Mouse (Mus musculus) heart, embryonic 11.5 days (tissue): ENCODE data around the gene Txn1. TPM values are rescaled to one million over a fixed set of nuclear protein-coding genes. Genes with fewer than 3 reads are reported as not detected.

Experiments
- ATAC-seq: fragments of 200-750 bp; cut with Nextera tagmentation; replicated peaks from 2 replicates; pipeline ENCODE4 v1.8.0; 2017; ENCODE audit warnings: moderate library complexity; ENCODE audit not compliant: insufficient number of reproducible peaks, low FRiP score, low TSS enrichment
- H3K27ac ChIP-seq: fragments of 300-500 bp; sonication (generic); 2 replicates; pipeline ENCODE4 v1.5.1; 2014; ENCODE audit warnings: mild to moderate bottlenecking, low read depth, low read length
- H3K27me3 ChIP-seq: fragments of 300-500 bp; sonication (generic); 2 replicates; pipeline ENCODE4 v1.6.1; 2014; ENCODE audit warnings: mild to moderate bottlenecking, low read length, mixed read lengths; ENCODE audit not compliant: control insufficient read depth, insufficient read depth
- H3K36me3 ChIP-seq: fragments of 300-500 bp; sonication (generic); 2 replicates; pipeline ENCODE4 v1.6.1; 2014; ENCODE audit warnings: mild to moderate bottlenecking, low read length, moderate library complexity, mixed read lengths; ENCODE audit not compliant: control insufficient read depth, insufficient read depth
- H3K4me1 ChIP-seq: fragments of 300-500 bp; sonication (generic); 2 replicates; pipeline ENCODE4 v1.6.1; 2014; ENCODE audit warnings: low read length; ENCODE audit not compliant: control insufficient read depth, insufficient read depth
- H3K4me2 ChIP-seq: fragments of 300-500 bp; sonication (generic); 2 replicates; pipeline ENCODE4 v1.6.1; 2014; ENCODE audit warnings: mild to moderate bottlenecking, moderate library complexity
- H3K4me3 ChIP-seq: fragments of 300-500 bp; sonication (generic); 2 replicates; pipeline ENCODE4 v1.5.1; 2014; ENCODE audit warnings: low read depth, low read length
- H3K9ac ChIP-seq: fragments of 300-500 bp; sonication (generic); 2 replicates; pipeline ENCODE4 v1.6.1; 2014; ENCODE audit warnings: mild to moderate bottlenecking, low read depth, low read length, moderate library complexity
- H3K9me3 ChIP-seq: fragments of 300-500 bp; sonication (generic); replicated peaks from 2 replicates; pipeline ENCODE4 v1.6.1; 2016; ENCODE audit warnings: low read length; ENCODE audit not compliant: control insufficient read depth
- WGBS: fragments of 180-500 bp; shearing (Covaris S2); extraction: QIAGEN DNeasy Blood & Tissue Kit; methylation state at CpG from one replicate; pipeline ENCODE4 v1.1.7; 2014; ENCODE audit not compliant: insufficient replicate concordance; 5-methylcytosine and 5-hydroxymethylcytosine counted together
- polyA plus RNA-seq: library from polyadenylated mRNA; unstranded; fragments of >200 nt; fragmentation: Nextera tagmentation; extraction: Ambion mirVana; gene quantifications from 2 replicates; pipeline ENCODE4 v1.2.1, GENCODE M21; 2014

Gene Txn1
- polyA plus RNA-seq, 1 experiment from 2014 or later = 328 TPM

DNA sequence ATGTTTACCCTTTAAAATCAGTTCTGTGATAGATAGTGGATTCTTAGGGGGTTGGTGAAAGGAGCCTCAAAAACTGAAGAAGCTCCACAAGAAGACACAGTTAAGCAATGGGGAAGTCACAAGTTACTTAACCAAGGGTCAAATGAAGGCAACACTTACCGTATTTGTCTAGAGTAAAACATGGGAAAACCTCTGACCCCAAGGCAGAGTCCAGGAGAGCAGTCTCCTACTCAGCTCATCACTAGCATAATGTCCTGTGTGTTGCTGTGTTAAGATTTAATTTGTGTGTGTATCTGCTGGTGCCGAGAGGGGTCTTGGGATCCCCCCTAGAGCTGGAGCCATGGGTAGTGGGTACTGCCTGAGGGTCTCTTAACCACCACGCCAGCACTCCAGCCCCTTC lies 3.8 kb downstream of the Txn1 start:
- peaks cover 11% of the 10 kb centered on the region for H3K4me1 ChIP-seq
- 92% methylated on average over 3 of the region's 3 CpGs for WGBS
- no peak overlapping the region for H3K4me3 ChIP-seq
- no peak overlapping the region for H3K4me2 ChIP-seq
- H3K27ac ChIP-seq = no peak overlapping the region
- H3K9me3 ChIP-seq = no peaks in the 10 kb centered on the region
- no peak for ATAC-seq
- H3K27me3 ChIP-seq = no peaks in the 10 kb centered on the region
- H3K36me3 ChIP-seq = peaks cover 25% of the 10 kb centered on the region
- no peak overlapping the region for H3K9ac ChIP-seq

DNA sequence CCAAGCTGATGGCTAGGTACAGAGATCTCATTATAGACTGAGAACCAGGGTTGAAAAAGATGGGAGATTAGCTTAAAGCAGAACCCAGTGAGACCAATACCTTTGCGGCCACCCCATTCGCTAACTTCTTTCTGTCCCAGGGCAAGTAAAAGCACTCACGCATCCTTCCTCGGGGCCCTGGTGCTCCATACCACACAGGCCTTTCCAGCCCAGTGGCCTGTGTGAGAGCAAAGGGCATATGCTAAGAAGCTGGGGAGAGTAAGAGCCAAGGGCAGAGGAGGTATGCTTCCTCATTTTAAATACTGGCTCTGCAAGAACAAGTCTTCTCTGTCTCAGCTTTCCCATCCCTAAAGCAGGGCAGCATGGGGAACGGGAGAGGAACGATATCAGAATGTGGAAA lies 6.3 kb downstream of the Txn1 start:
- H3K27me3 ChIP-seq = no peaks in the 10 kb centered on the region
- H3K4me1 ChIP-seq = 0 out of 2 replicates have a peak, but pooled peaks cover 4% of the 10 kb centered on the region
- 93% methylated on average over 6 of the region's 6 CpGs for WGBS
- H3K9me3 ChIP-seq = no peaks in the 10 kb centered on the region
- H3K4me3 ChIP-seq = no peak overlapping the region
- ATAC-seq = no peak
- H3K4me2 ChIP-seq = no peak overlapping the region
- H3K36me3 ChIP-seq = peaks cover 33% of the 10 kb centered on the region
- no peak overlapping the region for H3K9ac ChIP-seq
- no peak overlapping the region for H3K27ac ChIP-seq

- no peak overlapping the region for H3K9ac ChIP-seq
- H3K4me3 ChIP-seq = no peak overlapping the region
- no peaks in the 10 kb centered on the region for H3K27me3 ChIP-seq
- 93% methylated on average over 4 of the region's 4 CpGs for WGBS
- H3K9me3 ChIP-seq = no peaks in the 10 kb centered on the region
- no peak overlapping the region for H3K27ac ChIP-seq
- H3K36me3 ChIP-seq = peaks cover 38% of the 10 kb centered on the region
- H3K4me1 ChIP-seq = no peaks in the 10 kb centered on the region
- ATAC-seq = no peak
- H3K4me2 ChIP-seq = no peak overlapping the region
These were observed 8.7 kb downstream of the Txn1 start for GRCm38 (mm10) chr4:57947476-57947875.

DNA sequence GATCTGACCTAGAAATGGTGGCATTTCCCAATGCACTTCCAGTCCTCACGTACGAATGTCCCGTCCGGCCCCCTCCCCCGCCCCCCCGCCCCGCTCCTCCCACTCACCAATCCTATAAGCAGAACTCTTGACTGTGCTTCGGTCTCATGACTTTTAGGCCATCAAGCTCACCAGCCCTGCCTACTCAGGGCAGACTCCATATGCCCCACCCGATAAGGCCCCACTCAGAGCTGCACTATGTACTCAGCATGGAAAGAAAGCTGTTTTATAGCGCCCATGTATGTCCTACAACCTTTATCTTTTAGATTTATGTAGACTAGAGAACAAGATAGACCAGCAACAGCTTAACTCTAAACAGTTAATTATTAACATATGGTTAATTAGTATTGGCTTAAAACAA lies 9.2 kb downstream of the Txn1 start:
- Histone ChIP-seq H3K27me3 (no peaks in the 10 kb centered on the region), H3K27ac (no peak overlapping the region), H3K9me3 (no peaks in the 10 kb centered on the region), H3K4me3 (no peak overlapping the region), H3K4me2 (no peak overlapping the region), H3K9ac (no peak overlapping the region), H3K4me1 (no peaks in the 10 kb centered on the region), H3K36me3 (peaks cover 38% of the 10 kb centered on the region)
- ATAC-seq = no peak
- WGBS = 84% methylated on average over 10 of the region's 10 CpGs

DNA sequence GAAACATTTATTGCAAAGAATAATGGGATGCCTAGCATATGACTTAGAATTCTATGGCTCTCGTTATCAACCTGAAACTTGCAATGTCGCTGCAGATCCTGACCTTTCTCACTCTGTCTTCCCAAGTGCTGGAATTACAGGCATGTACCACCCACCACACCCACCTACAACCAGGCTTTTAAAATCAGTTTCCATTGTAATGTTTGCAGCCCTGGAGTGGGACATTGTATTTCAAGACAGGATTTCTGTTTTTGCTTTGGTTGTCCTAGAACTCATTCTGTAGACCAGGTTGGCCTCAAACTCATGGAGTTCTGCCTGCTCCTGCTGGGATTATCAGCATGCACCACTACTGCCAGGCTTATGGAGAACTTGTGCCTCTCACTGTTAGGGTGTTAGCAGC lies 13.3 kb downstream of the Txn1 start:
- Histone ChIP-seq H3K36me3 (peaks cover 13% of the 10 kb centered on the region), H3K27ac (no peak overlapping the region), H3K4me2 (no peak overlapping the region), H3K4me1 (no peaks in the 10 kb centered on the region), H3K9ac (no peak overlapping the region), H3K27me3 (no peaks in the 10 kb centered on the region), H3K9me3 (no peaks in the 10 kb centered on the region), H3K4me3 (no peak overlapping the region)
- 82% methylated on average over 2 of the region's 2 CpGs for WGBS
- no peak for ATAC-seq

GRCm38 (mm10) chr4:57940631-57941030 lies 15.6 kb downstream of the Txn1 start:
- H3K27me3 ChIP-seq = no peaks in the 10 kb centered on the region
- no peak overlapping the region for H3K4me2 ChIP-seq
- H3K9ac ChIP-seq = no peak overlapping the region
- 65% methylated on average over 4 of the region's 4 CpGs for WGBS
- no peak for ATAC-seq
- peaks cover 13% of the 10 kb centered on the region for H3K36me3 ChIP-seq
- no peak overlapping the region for H3K27ac ChIP-seq
- H3K9me3 ChIP-seq = no peaks in the 10 kb centered on the region
- H3K4me1 ChIP-seq = no peaks in the 10 kb centered on the region
- no peak overlapping the region for H3K4me3 ChIP-seq

- H3K4me1 ChIP-seq = no peaks in the 10 kb centered on the region
- ATAC-seq = no peak
- H3K4me2 ChIP-seq = no peak overlapping the region
- H3K27me3 ChIP-seq = no peaks in the 10 kb centered on the region
- H3K9me3 ChIP-seq = no peaks in the 10 kb centered on the region
- no peaks in the 10 kb centered on the region for H3K36me3 ChIP-seq
- no peak overlapping the region for H3K4me3 ChIP-seq
- 84% methylated on average over 6 of the region's 6 CpGs for WGBS
- H3K9ac ChIP-seq = no peak overlapping the region
- H3K27ac ChIP-seq = no peak overlapping the region
These were observed 18.9 kb downstream of the Txn1 start for GRCm38 (mm10) chr4:57937292-57937691.

- Histone ChIP-seq H3K27me3 (no peaks in the 10 kb centered on the region), H3K36me3 (no peaks in the 10 kb centered on the region), H3K9ac (no peak overlapping the region), H3K4me3 (no peak overlapping the region), H3K27ac (no peak overlapping the region), H3K4me2 (no peak overlapping the region), H3K9me3 (no peaks in the 10 kb centered on the region), H3K4me1 (no peaks in the 10 kb centered on the region)
- WGBS = 62% methylated on average over 5 of the region's 5 CpGs
- no peak for ATAC-seq
These were observed 22.0 kb downstream of the Txn1 start for GRCm38 (mm10) chr4:57934181-57934580.

GRCm38 (mm10) chr4:57930559-57931170 lies 25.5 kb downstream of the Txn1 start:
- H3K4me1 ChIP-seq = no peaks in the 10 kb centered on the region
- no peak for ATAC-seq
- H3K9me3 ChIP-seq = no peaks in the 10 kb centered on the region
- no peaks in the 10 kb centered on the region for H3K27me3 ChIP-seq
- no peak overlapping the region for H3K27ac ChIP-seq
- H3K36me3 ChIP-seq = no peaks in the 10 kb centered on the region
- WGBS = 68% methylated on average over 5 of the region's 5 CpGs
- H3K4me3 ChIP-seq = no peak overlapping the region
- H3K9ac ChIP-seq = no peak overlapping the region
- no peak overlapping the region for H3K4me2 ChIP-seq
